Mouse (Mus musculus): ENCODE measurements at regions not wholly inside any gene's neighbourhood (a gene's known extent, or its start where the extent isn't known, plus 50 kb on each side); places are given as distances from the start of the nearest gene placed in this dataset.

GRCm38 (mm10) chr6:13964471-13964870, 93.2 kb upstream of the 2610001J05Rik start:
- TF ChIP-seq POLR2A (IDR thresholded peaks at IDR 0.05; ENCODE audit: borderline replicate concordance, control insufficient read depth, low read depth, low read length) (no peak), CTCF (IDR thresholded peaks at IDR 0.05; ENCODE audit: control insufficient read depth, insufficient read depth, low read length) (no peak)

Measured in bone marrow, adult 2 months (tissue).